Mouse (Mus musculus) liver, embryonic 14.5 days (tissue): ENCODE results near the gene Akip1. TPM values are rescaled to one million over a fixed set of nuclear protein-coding genes. Genes with fewer than 3 reads are reported as not detected.

Experiments
- ATAC-seq: fragments of 200-750 bp; cut with Nextera tagmentation; 2 replicates; pipeline ENCODE4 v1.8.0; 2017; ENCODE audit warnings: moderate number of reproducible peaks, mild to moderate bottlenecking, moderate library complexity; ENCODE audit not compliant: insufficient read depth
- DNase-seq, 3 experiments: peaks; one replicate each; pipeline ENCODE4 v3.0.0-alpha.2; 2012 to 2013; ENCODE audit warnings: low read depth in 3 of 3, low spot score in 3 of 3
- H3K27ac ChIP-seq: fragments of 300-500 bp; sonication (generic); 2 replicates; pipeline ENCODE4 v1.5.1; 2014; ENCODE audit warnings: moderate library complexity, mild to moderate bottlenecking, control low read depth, inconsistent platforms
- H3K27me3 ChIP-seq: fragments of 300-500 bp; sonication (generic); 2 replicates; pipeline ENCODE4 v1.6.1; 2014; ENCODE audit warnings: mild to moderate bottlenecking, low read length, moderate library complexity; ENCODE audit not compliant: control insufficient read depth, insufficient read depth
- H3K36me3 ChIP-seq: fragments of 300-500 bp; sonication (generic); replicated peaks from 2 replicates; pipeline ENCODE4 v1.6.1; 2014; ENCODE audit warnings: low read depth; ENCODE audit not compliant: control insufficient read depth, insufficient read depth
- H3K4me1 ChIP-seq, 2 experiments: fragments of 200-500 bp in 1 of 2; fragments of 300-500 bp in 1 of 2; sonication (generic) in 1 of 2; replicated peaks; 2 replicates each; pipeline ENCODE4 v1.6.1; 2012 to 2014; ENCODE audit warnings: antibody characterized with exemption in 1 of 2, inconsistent platforms in 1 of 2, low read length in 1 of 2; ENCODE audit not compliant: control insufficient read depth in 2 of 2, insufficient read depth in 2 of 2
- H3K4me2 ChIP-seq: fragments of 300-500 bp; sonication (generic); 2 replicates; pipeline ENCODE4 v1.6.1; 2014; ENCODE audit warnings: low read depth, mild to moderate bottlenecking, control low read depth, moderate library complexity
- H3K4me3 ChIP-seq, 2 experiments: fragments of 200-500 bp in 1 of 2; fragments of 300-500 bp in 1 of 2; sonication (generic) in 1 of 2; 2 replicates each; pipeline ENCODE4 v1.5.1; 2012 to 2014; ENCODE audit warnings: low read depth in 2 of 2, low read length in 2 of 2, mild to moderate bottlenecking in 2 of 2, control low read depth in 1 of 2, inconsistent platforms in 1 of 2, moderate library complexity in 1 of 2; ENCODE audit not compliant: insufficient read depth in 1 of 2
- H3K9ac ChIP-seq: fragments of 300-500 bp; sonication (generic); replicated peaks from 2 replicates; pipeline ENCODE4 v1.6.1; 2014; ENCODE audit warnings: mild to moderate bottlenecking, control low read depth, moderate library complexity
- H3K9me3 ChIP-seq: fragments of 300-500 bp; sonication (generic); 2 replicates; pipeline ENCODE4 v1.6.1; 2016; ENCODE audit warnings: low read length, mixed read lengths; ENCODE audit not compliant: control insufficient read depth
- CTCF ChIP-seq: IDR thresholded peaks from 2 replicates; pipeline ENCODE4 v1.5.1; 2016; ENCODE audit warnings: antibody characterized with exemption, low read depth, control low read depth
- EP300 ChIP-seq: IDR thresholded peaks from 2 replicates; pipeline ENCODE4 v1.6.1; 2016; ENCODE audit warnings: antibody characterized with exemption, low read depth
- WGBS: fragments of 180-500 bp; shearing (Covaris S2); extraction: QIAGEN DNeasy Blood & Tissue Kit; methylation state at CpG from one replicate; pipeline ENCODE4 v1.1.7; 2014; ENCODE audit not compliant: insufficient replicate concordance; 5-methylcytosine and 5-hydroxymethylcytosine counted together
- polyA plus RNA-seq, 2 experiments: library from polyadenylated mRNA; depleted of rRNA in 1 of 2; stranded (reverse) in 1 of 2; unstranded in 1 of 2; fragments of >200 nt; fragmentation: Nextera tagmentation in 1 of 2; extraction: Ambion mirVana in 1 of 2; gene quantifications; 2 replicates each; pipeline versions ENCODE4 v1.2.1 to v1.2.3; 2012 to 2014

Akip1 gene
- polyA plus RNA-seq, 2 experiments, result 19.5 to 44.6 TPM

DNA sequence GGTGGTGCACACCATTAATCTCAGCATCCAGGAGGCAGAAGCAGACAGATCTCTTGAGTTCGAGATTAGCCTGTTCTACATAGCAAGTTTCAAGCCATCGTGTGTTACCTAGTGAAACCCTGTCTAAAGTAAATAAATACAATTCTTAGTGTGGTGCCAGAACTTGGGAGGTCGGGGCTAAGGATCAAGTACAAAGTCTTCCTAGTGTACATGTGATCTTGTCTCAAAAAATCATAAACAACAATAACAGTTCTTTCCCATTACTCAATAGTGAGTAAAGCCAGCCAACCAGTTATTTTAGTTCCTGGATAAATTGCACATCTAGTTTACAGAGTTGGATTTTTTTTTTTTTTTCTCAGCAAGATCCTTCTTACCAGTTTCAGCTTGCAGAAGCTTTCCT is 971 bp downstream of the Akip1 start:
- Histone ChIP-seq H3K4me3 (peak overlapping the region; percentile 76 to 83), H3K4me1 (peaks cover 16 to 26% of the 10 kb centered on the region in 2 experiments), H3K27me3 (no peaks in the 10 kb centered on the region), H3K9me3 (no peaks in the 10 kb centered on the region), H3K4me2 (peak overlapping the region; percentile 92), H3K27ac (peak overlapping the region; percentile 69; the same call in 1 of the 2 replicates), H3K9ac (peak overlapping the region; percentile 89), H3K36me3 (peaks cover 16% of the 10 kb centered on the region)
- TF ChIP-seq EP300 (no peak), CTCF (no peak)
- DNase-seq (no peak), ATAC-seq (no peak)
- 36% methylated on average over 3 of the region's 3 CpGs for WGBS

DNA sequence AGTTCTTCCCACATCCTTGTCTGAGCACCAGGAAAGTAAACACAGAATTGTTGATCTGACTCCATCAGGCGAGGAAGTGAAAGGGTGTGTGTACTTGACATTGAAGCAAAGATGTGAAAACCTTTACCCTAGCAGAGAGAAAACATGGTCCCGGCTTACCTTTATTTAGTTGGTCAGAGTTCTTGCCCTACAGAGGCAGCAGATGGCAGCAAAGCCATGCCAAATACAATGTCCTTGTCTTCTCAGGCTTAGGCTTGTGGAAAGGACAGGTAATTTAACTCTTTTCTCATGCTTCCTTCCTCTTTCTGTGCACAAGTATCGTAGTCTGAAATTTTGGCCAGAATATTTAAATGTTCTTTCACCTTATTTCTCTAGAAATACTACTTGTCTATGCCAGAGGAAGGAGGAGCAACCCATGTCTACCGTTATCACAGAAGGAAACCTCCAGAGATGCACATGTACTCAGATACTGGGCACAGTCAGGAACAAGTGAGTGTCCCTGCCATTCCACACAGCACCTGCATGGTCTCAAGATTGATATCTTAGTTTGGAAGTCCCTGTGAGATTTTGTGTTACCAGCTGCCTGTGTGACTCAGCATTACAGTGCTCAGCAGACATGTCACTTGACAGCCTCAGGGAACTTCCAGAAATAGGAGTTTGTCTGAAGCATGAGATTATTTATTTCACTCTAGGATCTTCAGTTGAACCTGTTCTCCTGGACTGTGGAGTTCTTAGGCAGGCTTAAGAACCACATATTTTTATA is 3.7 kb downstream of the Akip1 start:
- ATAC-seq, result no peak
- Histone ChIP-seq H3K4me3 (no peak overlapping the region), H3K27ac (no peak overlapping the region), H3K9me3 (no peaks in the 10 kb centered on the region), H3K36me3 (peaks cover 31% of the 10 kb centered on the region), H3K4me2 (no peak overlapping the region), H3K4me1 (peaks cover 16 to 25% of the 10 kb centered on the region in 2 experiments), H3K9ac (no peak overlapping the region), H3K27me3 (no peaks in the 10 kb centered on the region)
- TF ChIP-seq EP300 (no peak), CTCF (peak; percentile 70)
- DNase-seq, result peak in 2 of 3 experiments; percentile 39 to 40
- 35% methylated on average over 4 of the region's 4 CpGs for WGBS

DNA sequence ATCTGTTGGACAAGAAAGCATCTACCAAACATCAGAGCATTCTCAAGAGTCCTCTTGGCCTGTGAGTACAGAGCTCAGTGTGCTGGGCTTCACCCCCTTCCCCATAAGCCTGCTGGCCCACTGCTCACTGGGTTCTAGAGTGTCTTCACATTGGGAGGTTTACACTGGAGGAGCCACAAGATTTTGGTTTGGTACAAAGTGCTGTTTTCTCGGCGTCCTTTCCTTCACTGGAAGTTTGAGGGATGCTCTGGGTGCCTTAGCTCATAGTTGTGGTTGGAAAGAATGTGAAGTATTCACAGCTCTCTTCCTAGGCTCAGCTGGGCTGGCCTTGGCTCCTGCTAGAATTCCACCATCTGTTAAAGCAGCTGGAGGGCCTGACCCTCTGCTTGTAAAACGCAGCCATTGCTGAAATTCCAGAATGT is 5.5 kb downstream of the Akip1 start:
- no peaks in the 10 kb centered on the region for H3K27me3 ChIP-seq
- H3K9ac ChIP-seq, result no peak overlapping the region
- H3K4me2 ChIP-seq, result no peak overlapping the region
- ATAC-seq, result no peak
- WGBS, result 60% methylated on average over 3 of the region's 3 CpGs
- no peak for DNase-seq
- H3K27ac ChIP-seq, result no peak overlapping the region
- peaks cover 37% of the 10 kb centered on the region for H3K36me3 ChIP-seq
- no peaks in the 10 kb centered on the region for H3K9me3 ChIP-seq
- H3K4me1 ChIP-seq, result peaks cover 11 to 15% of the 10 kb centered on the region in 2 experiments
- H3K4me3 ChIP-seq, result no peak overlapping the region
- TF ChIP-seq EP300 (no peak), CTCF (no peak)

DNA sequence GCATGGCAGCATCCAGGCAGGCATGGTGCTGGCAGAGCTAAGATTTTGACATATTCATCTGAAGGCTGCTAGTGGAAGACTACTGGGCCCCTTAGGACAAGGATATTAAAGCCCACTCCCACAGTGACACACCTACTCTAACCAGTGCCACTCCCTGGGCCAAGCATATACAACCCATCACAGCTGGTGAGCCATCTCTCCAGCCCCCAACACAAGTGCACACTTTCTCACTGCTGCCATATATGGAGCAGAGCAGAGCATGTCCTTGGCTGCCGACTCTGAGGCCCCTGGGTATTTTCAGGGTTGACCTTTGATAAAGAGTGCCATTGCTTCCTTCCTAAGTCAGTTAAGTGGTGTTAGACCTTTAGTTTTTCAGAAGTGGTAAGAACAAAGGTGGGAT is 6.6 kb downstream of the Akip1 start:
- Histone ChIP-seq H3K27me3 (no peaks in the 10 kb centered on the region), H3K9ac (no peak overlapping the region), H3K36me3 (peaks cover 37% of the 10 kb centered on the region), H3K4me1 (peaks cover under 1 to 6% of the 10 kb centered on the region in 2 experiments; a peak in 3 of 4 replicates), H3K27ac (no peak overlapping the region), H3K9me3 (no peaks in the 10 kb centered on the region), H3K4me3 (no peak overlapping the region), H3K4me2 (no peak overlapping the region)
- DNase-seq (no peak), ATAC-seq (no peak)
- TF ChIP-seq EP300 (no peak), CTCF (no peak)
- 54% methylated on average over 1 of the region's 1 CpGs for WGBS

DNA sequence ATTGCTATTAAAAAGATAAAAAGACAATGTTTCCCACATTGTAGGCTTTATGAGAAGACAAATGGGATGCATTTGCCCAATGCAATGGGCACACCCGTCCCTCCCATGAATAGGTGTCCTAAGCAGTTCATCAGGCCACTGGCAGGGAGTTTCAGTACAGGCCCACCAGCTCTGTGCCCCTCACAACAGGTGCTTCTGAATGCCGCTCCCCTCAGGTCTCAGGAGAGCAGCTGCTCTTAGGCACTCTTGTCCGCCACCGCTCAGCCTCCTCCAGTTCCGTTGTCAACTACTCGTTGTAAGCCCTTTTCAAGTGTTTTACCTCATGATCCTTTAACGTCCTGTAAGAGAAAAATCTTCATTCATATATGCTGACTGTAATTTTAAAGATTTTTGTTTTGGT is 8.7 kb downstream of the Akip1 start:
- TF ChIP-seq EP300 (no peak), CTCF (no peak)
- Histone ChIP-seq H3K27me3 (no peaks in the 10 kb centered on the region), H3K9ac (no peak overlapping the region), H3K9me3 (no peaks in the 10 kb centered on the region), H3K4me2 (no peak overlapping the region), H3K4me1 (peaks cover 0 to 2% of the 10 kb centered on the region in 2 experiments; a peak in 2 of 4 replicates), H3K4me3 (no peak overlapping the region), H3K27ac (no peak overlapping the region), H3K36me3 (peaks cover 37% of the 10 kb centered on the region)
- 84% methylated on average over 7 of the region's 7 CpGs for WGBS
- DNase-seq (no peak), ATAC-seq (no peak)
